Mouse (Mus musculus): ENCODE measurements around the gene Lrrc20.
A peak's percentile ranks its signal among the peaks of the same experiment; 100 is the strongest.

Gene Lrrc20

GRCm38 (mm10) chr10:61517296-61518071 is 41.9 kb downstream of the Lrrc20 start:
- DNase-seq: no peak

GRCm38 (mm10) chr10:61518320-61518719 is 42.7 kb downstream of the Lrrc20 start:
- DNase-seq: no peak

- DNase-seq: no peak
Measured at GRCm38 (mm10) chr10:61519491-61519890, 43.9 kb downstream of the Lrrc20 start.

DNA sequence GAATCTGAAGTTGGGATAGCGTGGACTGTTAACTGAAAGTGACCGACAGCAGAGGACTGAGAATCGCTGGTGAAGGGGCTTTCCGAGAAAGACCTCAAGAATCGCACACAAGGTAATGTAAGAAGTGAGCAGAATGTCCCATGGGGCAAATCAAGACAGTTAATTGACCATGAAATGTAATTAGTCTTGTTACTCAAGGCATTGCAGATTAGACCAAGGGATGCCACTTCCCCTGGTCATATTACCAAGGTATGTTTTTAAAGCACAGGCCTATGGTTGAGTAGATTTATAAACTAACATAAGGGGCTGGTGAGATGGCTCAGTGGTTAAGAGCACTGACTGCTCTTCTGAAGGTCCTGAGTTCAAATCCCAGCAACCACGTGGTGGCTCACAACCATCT is 45.1 kb downstream of the Lrrc20 start:
- no peak for DNase-seq

GRCm38 (mm10) chr10:61530936-61531335 is 55.3 kb downstream of the Lrrc20 start:
- DNase-seq: no peak

- no peak for DNase-seq
Measured at GRCm38 (mm10) chr10:61533285-61533684, 57.7 kb downstream of the Lrrc20 start.

- peak; percentile 58 for DNase-seq
Measured at GRCm38 (mm10) chr10:61534371-61535101, 58.9 kb downstream of the Lrrc20 start.

GRCm38 (mm10) chr10:61535441-61535840 is 59.8 kb downstream of the Lrrc20 start:
- no peak for DNase-seq

- peak; percentile 69 for DNase-seq
Measured at GRCm38 (mm10) chr10:61536130-61537035, 60.8 kb downstream of the Lrrc20 start.

- DNase-seq: no peak
Measured at GRCm38 (mm10) chr10:61537036-61537380, 61.4 kb downstream of the Lrrc20 start.

GRCm38 (mm10) chr10:61538446-61538845 is 62.8 kb downstream of the Lrrc20 start:
- no peak for DNase-seq

- DNase-seq: peak; percentile 84
Measured at GRCm38 (mm10) chr10:61544127-61544862, 68.7 kb downstream of the Lrrc20 start.

- no peak for DNase-seq
Measured at GRCm38 (mm10) chr10:61544863-61545240, 69.3 kb downstream of the Lrrc20 start.

DNA sequence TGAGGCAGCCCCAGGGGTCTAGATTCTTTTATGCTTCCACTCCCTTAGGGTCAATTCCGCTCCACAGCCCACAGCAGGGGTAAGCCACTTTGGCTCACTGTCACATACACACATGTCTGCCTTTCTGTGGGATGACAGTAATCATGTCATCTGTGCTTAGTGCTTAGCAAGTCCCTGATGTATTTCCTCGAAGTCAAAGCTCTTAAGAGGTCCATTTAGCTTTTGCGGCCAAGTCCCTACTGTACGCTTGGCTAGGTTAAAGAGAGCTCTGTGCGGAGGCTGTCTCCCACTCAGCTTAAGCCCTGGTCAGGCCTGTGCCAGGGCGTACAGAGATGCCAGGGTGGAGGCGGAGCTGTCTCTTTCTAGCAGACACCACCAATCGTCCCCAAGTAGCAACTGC is 74.5 kb downstream of the Lrrc20 start:
- DNase-seq: no peak

DNA sequence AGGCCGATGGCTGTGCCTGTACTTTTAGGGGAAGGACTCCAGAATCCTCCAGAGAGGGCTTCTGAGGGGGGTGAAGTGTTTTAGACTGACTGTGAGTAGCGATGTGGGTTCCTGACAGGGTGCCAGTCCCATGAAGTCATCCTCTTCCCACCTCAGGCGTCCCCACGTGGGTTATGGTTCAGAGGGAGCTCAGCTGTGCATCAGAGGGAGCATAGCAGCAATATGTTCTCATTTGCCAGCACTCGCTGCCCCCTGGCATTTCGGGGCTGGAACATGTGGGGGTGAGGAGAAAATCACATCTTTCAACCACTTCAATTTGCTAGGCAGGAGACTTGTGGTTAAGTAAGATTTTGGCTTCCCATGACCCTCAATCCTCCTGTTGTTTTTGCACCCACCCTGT is 79.6 kb downstream of the Lrrc20 start:
- no peak for DNase-seq

GRCm38 (mm10) chr10:61558631-61559030 is 83.0 kb downstream of the Lrrc20 start:
- no peak for DNase-seq

DNA sequence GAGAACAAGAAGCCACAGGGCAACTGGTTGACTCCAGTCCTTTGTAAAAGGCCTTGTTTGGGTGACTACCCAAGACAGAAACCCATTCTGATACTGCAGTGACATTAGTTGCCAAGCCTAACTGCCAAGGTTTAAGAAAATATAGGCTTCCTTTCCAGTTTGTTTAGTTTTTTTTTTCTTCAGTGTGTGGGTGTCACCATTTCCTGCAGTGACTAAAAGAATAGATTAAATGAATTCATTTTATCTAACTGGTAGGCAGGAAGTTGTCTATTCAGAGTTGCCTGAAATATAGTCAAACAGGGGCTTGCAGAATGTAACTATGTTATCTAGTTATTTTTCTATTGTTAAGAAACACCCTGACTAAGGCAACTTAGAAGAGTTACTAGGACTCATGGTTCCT is 83.9 kb downstream of the Lrrc20 start:
- no peak for DNase-seq

DNA sequence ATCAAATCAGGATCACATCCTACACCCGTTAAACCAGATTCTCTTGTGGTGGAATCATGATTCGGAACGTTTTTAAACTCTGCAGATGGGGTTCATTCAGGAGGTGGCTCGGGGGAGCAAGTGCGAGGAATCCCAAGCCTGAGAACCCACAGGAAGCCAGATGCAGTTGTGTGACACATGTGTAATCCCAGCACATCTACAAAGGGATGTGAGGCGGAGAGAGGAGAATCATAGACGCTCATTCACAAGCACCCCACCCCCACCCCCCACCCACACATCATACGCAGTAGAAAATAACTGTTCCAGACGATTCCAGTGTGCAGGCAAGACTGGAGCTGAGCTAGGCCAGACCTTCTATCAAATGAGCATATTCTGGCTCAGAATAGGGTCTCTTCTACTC is 87.9 kb downstream of the Lrrc20 start:
- DNase-seq: no peak

GRCm38 (mm10) chr10:61564408-61564807 is 88.8 kb downstream of the Lrrc20 start:
- DNase-seq: no peak

GRCm38 (mm10) chr10:61570181-61570580 is 94.6 kb downstream of the Lrrc20 start:
- DNase-seq: no peak

DNA sequence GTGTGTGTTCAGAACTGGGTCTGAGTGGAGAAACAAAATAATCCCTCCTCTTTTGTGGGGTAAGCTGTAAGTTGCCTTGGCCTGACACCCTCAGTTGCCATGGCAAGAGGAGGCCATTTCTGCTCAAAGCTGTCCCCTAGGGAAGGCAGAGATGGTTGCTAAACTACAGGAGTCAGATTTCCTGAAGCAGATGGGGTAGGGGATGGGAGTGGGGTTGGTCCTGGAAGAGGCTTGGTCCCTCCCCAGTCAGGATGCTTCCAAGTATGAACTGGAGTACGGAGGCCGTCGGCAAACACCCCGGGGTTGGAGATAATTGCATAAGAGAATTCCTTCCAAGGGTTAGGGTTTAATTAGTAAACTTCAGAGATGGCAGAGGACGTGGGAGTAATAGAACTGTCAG is 96.5 kb downstream of the Lrrc20 start:
- no peak for DNase-seq

GRCm38 (mm10) chr10:61576120-61576767 is 100.6 kb downstream of the Lrrc20 start:
- DNase-seq: no peak

All from liver (tissue).